Comparison of ENCODE assay signal across 24 mouse cellular contexts in genomic region chr4:149765201-149765600, GRCm38 (mm10).
"Had no signal": no experiment of that assay in that cellular context is flagged by ENCODE, and none has a peak within 500 bp of the region (broad histone marks: within the 10 kb centered on the region; RNA-seq: fewer than 3 reads in every experiment).

No protein-coding gene starts in this region.

- H3K4me3 ChIP-seq: layer of hippocampus, adult 2 months; limb, embryonic 12.5 days; limb, embryonic 15.5 days; lung, embryonic 15.5 days; megakaryocyte, embryonic 14.5 days; midbrain, embryonic 10.5 days; midbrain, embryonic 13.5 days; neural tube, embryonic 12.5 days; neural tube, embryonic 15.5 days had no signal

- DNase-seq: kidney, adult 2 months; layer of hippocampus, adult 9-11 months; layer of hippocampus, postnatal 36 days; left cerebral cortex, postnatal 4 days; liver, postnatal 0 days; lung, postnatal 10 days; lung, postnatal 36 days; right cerebral cortex, adult 18-20 months; right cerebral cortex, postnatal 14 days; right cerebral cortex, postnatal 4 days; thymus, adult 18-20 months; thymus, postnatal 36 days had no signal

- H3K27me3 ChIP-seq: limb, embryonic 12.5 days; limb, embryonic 15.5 days; lung, embryonic 15.5 days; megakaryocyte, embryonic 14.5 days; midbrain, embryonic 13.5 days; neural tube, embryonic 12.5 days; neural tube, embryonic 15.5 days had no signal

- ATAC-seq: liver, postnatal 0 days; midbrain, embryonic 13.5 days had no signal

- H3K4me1 ChIP-seq: limb, embryonic 15.5 days; lung, embryonic 15.5 days; midbrain, embryonic 10.5 days; midbrain, embryonic 13.5 days; neural tube, embryonic 12.5 days; neural tube, embryonic 15.5 days had no signal

- H3K9ac ChIP-seq: limb, embryonic 12.5 days; limb, embryonic 15.5 days; liver, embryonic 14.5 days; liver, postnatal 0 days; lung, embryonic 15.5 days; midbrain, embryonic 13.5 days; neural tube, embryonic 12.5 days; neural tube, embryonic 15.5 days had no signal

- H3K4me2 ChIP-seq: limb, embryonic 12.5 days; limb, embryonic 15.5 days; liver, embryonic 11.5 days; lung, embryonic 15.5 days; midbrain, embryonic 13.5 days; neural tube, embryonic 12.5 days; neural tube, embryonic 15.5 days had no signal

- H3K36me3 ChIP-seq: limb, embryonic 15.5 days; lung, embryonic 15.5 days; neural tube, embryonic 12.5 days had no signal

- H3K9me3 ChIP-seq: limb, embryonic 12.5 days; limb, embryonic 15.5 days; lung, embryonic 15.5 days; megakaryocyte, embryonic 14.5 days; midbrain, embryonic 10.5 days; midbrain, embryonic 13.5 days; neural tube, embryonic 12.5 days; neural tube, embryonic 15.5 days had no signal

- H3K27ac ChIP-seq: kidney, postnatal 0 days; layer of hippocampus, adult 2 months; limb, embryonic 12.5 days; limb, embryonic 15.5 days; liver, embryonic 14.5 days; lung, embryonic 15.5 days; midbrain, embryonic 10.5 days; midbrain, embryonic 13.5 days; neural tube, embryonic 12.5 days; neural tube, embryonic 15.5 days had no signal
